Mouse (Mus musculus) heart, embryonic 14.5 days (tissue): Measurements from ENCODE around the gene Adamts3. TPM values are rescaled to one million over a fixed set of nuclear protein-coding genes. Genes with fewer than 3 reads are reported as not detected.

Experiments used
- ATAC-seq: fragments of 200-750 bp; cut with Nextera tagmentation; 2 replicates; pipeline ENCODE4 v1.8.0; 2017; ENCODE audit warnings: low read depth, moderate TSS enrichment; ENCODE audit not compliant: insufficient number of reproducible peaks, insufficient read depth, low FRiP score
- H3K27ac ChIP-seq, 2 experiments: fragments of 200-500 bp in 1 of 2; fragments of 300-500 bp in 1 of 2; sonication (generic) in 1 of 2; replicated peaks in 1 of 2; 2 replicates each; pipeline ENCODE4 v1.5.1; 2012 to 2014; ENCODE audit warnings: low read depth in 2 of 2, low read length in 2 of 2, control low read depth in 1 of 2, mild to moderate bottlenecking in 1 of 2, mixed read lengths in 1 of 2; ENCODE audit not compliant: control insufficient read depth in 1 of 2, insufficient read depth in 1 of 2
- H3K27me3 ChIP-seq: fragments of 300-500 bp; sonication (generic); 2 replicates; pipeline ENCODE4 v1.6.1; 2014; ENCODE audit warnings: mild to moderate bottlenecking, low read length, control low read depth; ENCODE audit not compliant: control insufficient read depth, insufficient read depth
- H3K36me3 ChIP-seq: fragments of 300-500 bp; sonication (generic); 2 replicates; pipeline ENCODE4 v1.6.1; 2014; ENCODE audit warnings: mild to moderate bottlenecking, control low read depth, low read length, mixed read lengths; ENCODE audit not compliant: control insufficient read depth, insufficient read depth
- H3K4me1 ChIP-seq, 2 experiments: fragments of 200-500 bp in 1 of 2; fragments of 300-500 bp in 1 of 2; sonication (generic) in 1 of 2; 2 replicates each; pipeline ENCODE4 v1.6.1; 2012 to 2014; ENCODE audit warnings: low read length in 2 of 2, control low read depth in 1 of 2, mixed read lengths in 1 of 2; ENCODE audit not compliant: control insufficient read depth in 2 of 2, insufficient read depth in 2 of 2
- H3K4me2 ChIP-seq: fragments of 300-500 bp; sonication (generic); 2 replicates; pipeline ENCODE4 v1.6.1; 2014; ENCODE audit warnings: mild to moderate bottlenecking, low read length
- H3K4me3 ChIP-seq, 2 experiments: fragments of 200-500 bp in 1 of 2; fragments of 300-500 bp in 1 of 2; sonication (generic) in 1 of 2; 2 replicates each; pipeline ENCODE4 v1.5.1; 2012 to 2014; ENCODE audit warnings: low read length in 2 of 2, mild to moderate bottlenecking in 2 of 2, control low read depth in 1 of 2, low read depth in 1 of 2, moderate library complexity in 1 of 2; ENCODE audit not compliant: control insufficient read depth in 1 of 2, insufficient read depth in 1 of 2
- H3K9ac ChIP-seq: fragments of 300-500 bp; sonication (generic); 2 replicates; pipeline ENCODE4 v1.6.1; 2014; ENCODE audit warnings: mild to moderate bottlenecking, low read length
- H3K9me3 ChIP-seq: fragments of 300-500 bp; sonication (generic); 2 replicates; pipeline ENCODE4 v1.6.1; 2016; ENCODE audit warnings: low read length, control low read depth; ENCODE audit not compliant: control insufficient read depth
- WGBS: fragments of 180-500 bp; shearing (Covaris S2); extraction: QIAGEN DNeasy Blood & Tissue Kit; methylation state at CpG from one replicate; pipeline ENCODE4 v1.1.7; 2014; 5-methylcytosine and 5-hydroxymethylcytosine counted together
- polyA plus RNA-seq: library from polyadenylated mRNA; unstranded; fragments of >200 nt; fragmentation: Nextera tagmentation; extraction: Ambion mirVana; gene quantifications from 2 replicates; pipeline ENCODE4 v1.2.1, GENCODE M21; 2014

Adamts3 gene
- polyA plus RNA-seq, 1 experiment from 2014 or later = 4.8 TPM

DNA sequence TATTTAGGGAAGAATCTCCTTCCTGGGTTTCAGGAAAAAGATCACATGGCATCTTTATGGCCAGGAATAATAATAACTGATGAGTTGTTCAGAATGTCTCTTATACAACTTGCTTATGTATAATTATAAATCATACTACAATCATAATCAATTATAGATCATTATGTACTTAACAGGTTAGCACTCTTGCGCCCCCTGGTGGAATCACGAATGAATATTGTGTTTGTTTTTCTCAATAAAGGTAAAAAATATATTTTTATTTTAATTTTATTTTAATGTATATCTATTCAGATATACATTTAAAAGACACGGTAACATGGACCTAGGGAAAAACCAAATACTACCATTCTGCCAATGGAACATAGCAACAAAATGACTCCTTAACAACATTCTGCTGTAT is 63.6 kb downstream of the Adamts3 start:
- 22% methylated on average over 3 of the region's 3 CpGs for WGBS
- Histone ChIP-seq H3K9me3 (no peaks in the 10 kb centered on the region), H3K4me2 (no peak overlapping the region), H3K36me3 (no peaks in the 10 kb centered on the region), H3K4me1 (no peaks in the 10 kb centered on the region), H3K4me3 (no peak overlapping the region), H3K9ac (no peak overlapping the region), H3K27me3 (no peaks in the 10 kb centered on the region), H3K27ac (no peak overlapping the region)
- ATAC-seq = no peak

DNA sequence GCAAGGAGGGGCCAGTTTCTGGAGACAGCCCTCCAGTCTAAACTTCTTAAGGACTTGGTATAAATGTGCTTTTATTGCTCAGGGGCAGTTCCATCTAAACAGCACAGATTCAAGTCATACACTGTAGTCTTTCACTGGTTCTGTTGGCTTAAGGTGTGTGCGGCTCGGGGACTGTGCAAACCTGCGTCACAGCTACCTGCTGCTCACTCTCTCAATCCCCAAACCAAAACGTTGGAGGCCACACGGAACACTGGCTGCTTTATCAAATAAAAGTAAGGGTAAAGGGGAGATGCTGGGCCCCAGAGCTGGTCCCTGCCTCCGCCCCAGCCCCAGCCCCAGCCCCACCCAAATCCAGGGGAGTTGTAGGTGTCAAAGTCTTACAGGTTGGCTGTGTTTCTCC is 66.5 kb downstream of the Adamts3 start:
- H3K9ac ChIP-seq = no peak overlapping the region
- no peak overlapping the region for H3K27ac ChIP-seq
- H3K4me3 ChIP-seq = no peak overlapping the region
- no peaks in the 10 kb centered on the region for H3K36me3 ChIP-seq
- no peaks in the 10 kb centered on the region for H3K27me3 ChIP-seq
- no peak overlapping the region for H3K4me2 ChIP-seq
- no peak for ATAC-seq
- no peaks in the 10 kb centered on the region for H3K4me1 ChIP-seq
- H3K9me3 ChIP-seq = no peaks in the 10 kb centered on the region
- whole genome bisulfite sequencing = 79% methylated on average over 6 of the region's 6 CpGs

DNA sequence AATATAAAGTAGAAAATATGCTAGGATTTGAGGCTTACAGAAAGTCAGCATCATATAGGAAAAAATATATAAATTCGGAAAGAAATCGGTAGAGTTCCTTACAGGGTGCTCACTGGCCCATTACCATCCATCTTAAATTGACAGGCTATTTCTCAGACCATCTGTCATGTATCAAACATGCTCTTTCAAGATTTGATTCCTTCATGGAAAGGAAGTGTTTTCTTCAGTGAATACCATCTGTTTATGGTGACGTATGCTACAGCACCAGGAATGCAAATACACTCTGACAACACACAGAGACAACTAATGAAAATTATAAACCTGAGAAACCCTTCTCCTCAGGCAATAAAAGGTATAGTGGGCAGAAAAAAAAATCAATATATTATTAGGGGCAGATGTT is 68.6 kb downstream of the Adamts3 start:
- no peak overlapping the region for H3K9ac ChIP-seq
- H3K9me3 ChIP-seq = no peaks in the 10 kb centered on the region
- H3K4me1 ChIP-seq = no peaks in the 10 kb centered on the region
- no peak overlapping the region for H3K27ac ChIP-seq
- no peak overlapping the region for H3K4me2 ChIP-seq
- no peak overlapping the region for H3K4me3 ChIP-seq
- H3K27me3 ChIP-seq = no peaks in the 10 kb centered on the region
- WGBS = 84% methylated on average over 3 of the region's 3 CpGs
- no peak for ATAC-seq
- H3K36me3 ChIP-seq = no peaks in the 10 kb centered on the region

DNA sequence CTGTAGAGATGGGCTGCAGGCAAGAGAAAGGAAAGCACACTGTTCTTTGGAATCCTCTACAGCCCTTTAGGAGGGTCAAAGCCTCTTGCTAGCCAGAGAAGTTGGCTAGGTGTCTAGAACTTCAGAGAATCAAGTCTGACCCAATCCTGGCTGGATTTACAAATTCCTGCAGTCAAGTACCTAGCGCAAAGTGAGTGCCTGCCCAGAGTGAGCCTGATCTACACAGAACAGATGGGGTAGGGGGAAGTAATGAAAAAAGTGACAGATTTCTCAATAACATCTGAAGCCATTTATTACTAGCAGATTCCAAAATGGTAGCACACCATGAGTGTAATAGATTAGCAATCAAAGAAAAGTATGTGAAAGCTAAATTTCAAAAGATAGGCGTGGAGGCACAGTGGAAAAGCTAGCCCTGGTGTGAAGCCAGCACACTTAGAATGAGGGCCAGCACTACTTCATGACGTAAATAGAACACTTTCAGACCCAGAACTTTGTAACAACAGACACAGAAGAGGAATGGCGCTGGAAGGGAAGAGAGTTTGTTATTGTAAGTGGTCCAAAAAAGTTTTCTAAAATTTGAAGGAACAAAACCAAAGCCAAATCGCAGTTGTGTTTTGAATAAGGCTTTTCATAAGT is 82.8 kb downstream of the Adamts3 start:
- H3K27me3 ChIP-seq = no peaks in the 10 kb centered on the region
- peaks cover 7% of the 10 kb centered on the region; the same call in 1 of the 2 replicates for H3K9me3 ChIP-seq
- no peak overlapping the region for H3K4me3 ChIP-seq
- WGBS = 78% methylated on average over 5 of the region's 5 CpGs
- H3K4me2 ChIP-seq = no peak overlapping the region
- H3K36me3 ChIP-seq = no peaks in the 10 kb centered on the region
- no peak overlapping the region for H3K27ac ChIP-seq
- H3K9ac ChIP-seq = no peak overlapping the region
- no peaks in the 10 kb centered on the region for H3K4me1 ChIP-seq
- no peak for ATAC-seq

DNA sequence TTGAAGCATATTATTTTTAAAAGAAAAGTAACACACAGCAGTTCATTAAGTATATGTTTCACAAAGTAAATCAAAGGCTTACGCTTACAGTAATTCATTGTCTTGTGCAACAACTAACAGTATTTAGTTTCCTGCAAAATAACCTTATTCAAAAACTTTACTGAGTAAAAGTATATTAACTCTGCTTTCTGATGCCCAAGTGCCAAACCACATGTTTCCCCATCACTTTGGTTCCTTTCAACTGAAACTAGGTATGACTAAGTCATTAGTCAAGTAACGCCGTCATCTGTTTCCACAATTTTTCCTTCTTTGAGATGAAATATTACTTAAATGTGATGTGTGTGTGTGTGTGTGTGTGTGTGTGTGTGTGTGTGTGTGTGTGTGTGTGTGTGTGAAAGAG is 89.4 kb downstream of the Adamts3 start:
- Histone ChIP-seq H3K27ac (no peak overlapping the region), H3K4me3 (no peak overlapping the region), H3K9me3 (no peaks in the 10 kb centered on the region), H3K9ac (no peak overlapping the region), H3K36me3 (no peaks in the 10 kb centered on the region), H3K4me2 (no peak overlapping the region), H3K27me3 (no peaks in the 10 kb centered on the region), H3K4me1 (no peaks in the 10 kb centered on the region)
- 96% methylated on average over 3 of the region's 3 CpGs for WGBS
- ATAC-seq = no peak

DNA sequence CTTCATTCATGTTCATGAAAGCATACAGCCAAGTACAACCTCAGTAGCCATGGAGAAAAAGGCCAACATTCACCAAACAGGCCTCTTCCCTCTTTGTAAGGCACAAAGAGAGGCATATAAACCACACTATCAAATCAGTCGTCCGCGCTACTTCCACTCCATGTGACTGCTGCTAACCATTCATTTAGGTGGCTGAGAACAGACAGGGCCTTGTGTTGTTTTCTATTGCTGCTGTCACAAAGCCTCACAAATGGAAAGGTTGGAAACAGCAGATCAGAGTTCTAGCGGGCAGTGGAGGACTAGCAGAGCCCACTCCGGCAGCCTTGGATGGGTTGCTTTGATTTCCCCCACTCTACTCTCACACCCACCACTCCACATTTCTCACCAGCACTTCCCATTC is 98.5 kb downstream of the Adamts3 start:
- ATAC-seq = no peak

DNA sequence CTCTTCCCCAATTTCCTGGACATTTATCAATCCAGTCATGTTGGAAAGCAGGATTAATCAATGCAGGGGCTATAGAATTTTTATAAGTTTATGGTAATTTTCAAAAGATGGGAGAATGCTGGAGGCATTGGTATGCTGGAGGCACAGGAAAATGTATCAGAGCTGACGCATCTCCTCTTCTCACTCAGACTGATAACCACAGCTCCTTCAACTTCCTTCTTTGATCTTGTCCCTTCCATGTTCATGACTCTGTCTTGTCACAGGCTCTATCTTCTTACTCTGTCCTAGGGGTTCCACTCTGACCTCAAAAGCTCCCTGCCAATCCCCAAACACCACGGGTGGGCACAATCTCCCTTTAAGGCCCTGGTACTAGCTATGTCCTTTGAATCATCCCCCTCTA is 103.3 kb downstream of the Adamts3 start:
- Histone ChIP-seq H3K36me3 (no peaks in the 10 kb centered on the region), H3K4me2 (no peak overlapping the region), H3K4me1 (no peaks in the 10 kb centered on the region), H3K9me3 (no peaks in the 10 kb centered on the region), H3K9ac (no peak overlapping the region), H3K27ac (no peak overlapping the region), H3K4me3 (no peak overlapping the region), H3K27me3 (no peaks in the 10 kb centered on the region)
- WGBS = 78% methylated on average over 2 of the region's 2 CpGs
- no peak for ATAC-seq

More for the DNA sequence above, 98.5 kb downstream of the Adamts3 start:
- no peaks in the 10 kb centered on the region for H3K9me3 ChIP-seq
- H3K36me3 ChIP-seq = no peaks in the 10 kb centered on the region
- no peaks in the 10 kb centered on the region for H3K4me1 ChIP-seq
- WGBS = 81% methylated on average over 5 of the region's 5 CpGs
- no peak overlapping the region for H3K9ac ChIP-seq
- no peak overlapping the region for H3K4me2 ChIP-seq
- H3K27ac ChIP-seq = no peak overlapping the region
- H3K27me3 ChIP-seq = no peaks in the 10 kb centered on the region
- no peak overlapping the region for H3K4me3 ChIP-seq

DNA sequence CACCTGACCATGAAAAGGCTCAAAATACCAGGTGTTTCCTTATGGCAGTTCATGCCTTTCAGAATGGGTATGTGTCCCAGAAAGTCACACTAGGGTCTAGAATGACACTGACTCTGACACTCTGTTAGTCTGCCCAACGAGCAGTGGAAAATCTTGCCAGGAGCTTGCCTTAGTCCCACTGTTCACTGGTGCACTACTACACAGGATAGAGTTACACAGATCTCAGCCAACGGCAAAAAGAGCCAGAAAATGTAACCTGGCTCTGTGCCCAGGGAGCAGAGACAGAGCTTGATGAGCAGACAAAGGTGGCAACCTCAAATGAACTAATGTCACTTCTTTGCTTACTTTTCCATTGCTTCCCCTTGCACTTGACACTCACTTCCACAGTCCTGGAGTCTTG is 104.5 kb downstream of the Adamts3 start:
- Histone ChIP-seq H3K9me3 (no peaks in the 10 kb centered on the region), H3K4me2 (no peak overlapping the region), H3K4me3 (no peak overlapping the region), H3K9ac (no peak overlapping the region), H3K27ac (no peak overlapping the region), H3K4me1 (no peaks in the 10 kb centered on the region), H3K36me3 (no peaks in the 10 kb centered on the region), H3K27me3 (no peaks in the 10 kb centered on the region)
- 27% methylated on average over 2 of the region's 2 CpGs for WGBS
- no peak for ATAC-seq
